Comparison of ENCODE assay signal across 20 mouse cellular contexts in genomic region chrX:130808530-130809235, GRCm38 (mm10).
A peak's percentile ranks its signal among the peaks of the same experiment; 100 is the strongest.
DNase-seq lines count a peak whose midpoint lies in the region; ATAC-seq lines count a peak whose summit lies in the region.
"Had no signal": no experiment of that assay in that cellular context is flagged by ENCODE, and none has a peak within 500 bp of the region (broad histone marks: within the 10 kb centered on the region; RNA-seq: fewer than 3 reads in every experiment).

No protein-coding gene starts in this region.

- ATAC-seq in activated CD4-positive, CD25-positive, alpha-beta regulatory T cell, adult 4 months = peak; percentile 59
- peak; percentile 82 for ATAC-seq in inflammation-experienced regulatory T-cells, adult 6 months
- ATAC-seq: forebrain, embryonic 13.5 days; forebrain, embryonic 16.5 days; hindbrain, embryonic 16.5 days; intestine, embryonic 16.5 days had no signal

- peak; percentile 0 for DNase-seq in CD4-positive, CD25-positive, alpha-beta regulatory T cell, adult 2 months (ENCODE audit: low read depth, low spot score)
- DNase-seq in naive thymus-derived CD4-positive, alpha-beta T cell, adult 2 months (ENCODE audit: low read depth) = peak; percentile 20
- DNase-seq in cerebellum, postnatal 14 days = no peak
- DNase-seq in adrenal gland, adult (ENCODE audit: inconsistent age in 2 of 2, low spot score in 1 of 2) = no peak
- no peak for DNase-seq in gastrocnemius, postnatal 10 days
- DNase-seq: adrenal gland, postnatal 10 days; cerebellum, adult 11 months; cerebellum, adult 2 months; cerebellum, adult 9-11 months; cerebellum, postnatal 36 days; gastrocnemius, postnatal 14 days; heart, adult 18-20 months; heart, postnatal 10 days; heart, postnatal 36 days had no signal

Comparison
In these comparisons a context has a peak if more than half of its experiments do, and no peak if none do; other contexts are left out.
1. DNase-seq: peak in CD4-positive, CD25-positive, alpha-beta regulatory T cell, adult 2 months (single experiment) and naive thymus-derived CD4-positive, alpha-beta T cell, adult 2 months (single experiment); none in cerebellum, postnatal 14 days (0 of 2), adrenal gland, adult (0 of 2) and gastrocnemius, postnatal 10 days (single experiment).